Mouse (Mus musculus) embryonic facial prominence, embryonic 11.5 days (tissue): Measurements from ENCODE around the gene Olfr487. TPM values are rescaled to one million over a fixed set of nuclear protein-coding genes. Genes with fewer than 3 reads are reported as not detected.
"Not testable (repeated sequence)": the region's sequence is repeated elsewhere in the genome, so short reads cannot be mapped to it uniquely, and the experiment has no call there.

Experiments
- ATAC-seq: fragments of 200-750 bp; cut with Nextera tagmentation; replicated peaks from 2 replicates; pipeline ENCODE4 v1.8.0; 2017; ENCODE audit warnings: low read depth; ENCODE audit not compliant: insufficient number of reproducible peaks, low FRiP score, low TSS enrichment
- DNase-seq: peaks from one replicate; pipeline ENCODE4 v3.0.0-alpha.2; 2015; ENCODE audit warnings: low spot score
- H3K27ac ChIP-seq: fragments of 300-500 bp; sonication (generic); replicated peaks from 2 replicates; pipeline ENCODE4 v1.5.1; 2014; ENCODE audit warnings: mild to moderate bottlenecking, low read depth, low read length, control low read depth
- H3K27me3 ChIP-seq: fragments of 300-500 bp; sonication (generic); 2 replicates; pipeline ENCODE4 v1.6.1; 2014; ENCODE audit warnings: mild to moderate bottlenecking, low read length, moderate library complexity, mixed read lengths; ENCODE audit not compliant: control insufficient read depth, insufficient read depth
- H3K36me3 ChIP-seq: fragments of 300-500 bp; sonication (generic); replicated peaks from 2 replicates; pipeline ENCODE4 v1.6.1; 2014; ENCODE audit warnings: low read depth, mild to moderate bottlenecking, low read length, moderate library complexity, mixed read lengths; ENCODE audit not compliant: control insufficient read depth, insufficient read depth
- H3K4me1 ChIP-seq: fragments of 300-500 bp; sonication (generic); 2 replicates; pipeline ENCODE4 v1.6.1; 2014; ENCODE audit warnings: low read length, mixed read lengths; ENCODE audit not compliant: control insufficient read depth, insufficient read depth
- H3K4me2 ChIP-seq: fragments of 300-500 bp; sonication (generic); 2 replicates; pipeline ENCODE4 v1.6.1; 2014; ENCODE audit warnings: low read depth, mild to moderate bottlenecking, control low read depth, low read length, moderate library complexity
- H3K4me3 ChIP-seq: fragments of 300-500 bp; sonication (generic); 2 replicates; pipeline ENCODE4 v1.5.1; 2014; ENCODE audit warnings: low read depth, low read length, control low read depth
- H3K9ac ChIP-seq: fragments of 300-500 bp; sonication (generic); replicated peaks from 2 replicates; pipeline ENCODE4 v1.6.1; 2014; ENCODE audit warnings: mild to moderate bottlenecking, control low read depth, low read length
- H3K9me3 ChIP-seq: fragments of 300-500 bp; sonication (generic); replicated peaks from 2 replicates; pipeline ENCODE4 v1.6.1; 2016; ENCODE audit warnings: mild to moderate bottlenecking, low read length, inconsistent platforms, mixed read lengths; ENCODE audit not compliant: control insufficient read depth
- WGBS: fragments of 180-500 bp; shearing (Covaris S2); extraction: QIAGEN DNeasy Blood & Tissue Kit; methylation state at CpG from one replicate; pipeline ENCODE4 v1.1.7; 2014; 5-methylcytosine and 5-hydroxymethylcytosine counted together
- polyA plus RNA-seq: library from polyadenylated mRNA; unstranded; fragments of >200 nt; fragmentation: Nextera tagmentation; extraction: Ambion mirVana; gene quantifications from 2 replicates; pipeline ENCODE4 v1.2.1, GENCODE M21; 2014

Gene Olfr487
- not detected in 2 replicates for polyA plus RNA-seq

DNA sequence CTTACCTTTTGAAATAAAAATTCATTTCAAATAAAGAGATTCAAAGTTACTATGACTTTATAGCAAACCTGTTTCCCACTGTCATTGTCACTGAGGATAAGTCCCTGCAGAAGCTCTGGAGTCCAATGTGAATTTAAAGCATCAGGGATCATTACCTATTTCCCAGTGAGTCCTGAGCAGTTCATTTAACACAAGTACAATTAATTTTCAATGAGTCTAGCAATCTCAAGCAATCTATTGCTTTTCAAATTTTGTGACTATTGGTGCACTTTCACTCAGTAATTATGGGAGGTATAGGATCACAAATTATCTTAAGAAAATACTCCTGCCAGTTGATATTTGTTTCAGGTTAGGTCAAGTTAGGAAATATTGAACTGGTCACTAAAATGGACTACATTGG is at the start of gene Olfr487:
Gene Olfr487, minus strand, starts transcription at position 101 of the 400 bp plus-strand sequence.
- H3K4me1 ChIP-seq, H3K27me3 ChIP-seq, H3K9me3 ChIP-seq, H3K36me3 ChIP-seq, ATAC-seq, H3K9ac ChIP-seq, H3K4me3 ChIP-seq, DNase-seq, H3K4me2 ChIP-seq, H3K27ac ChIP-seq: not testable (repeated sequence)

- H3K4me1 ChIP-seq: no peaks in the 10 kb centered on the region
- no peaks in the 10 kb centered on the region for H3K9me3 ChIP-seq
- H3K4me3 ChIP-seq: no peak within 1 kb of the TSS
- no peak within 1 kb of the TSS for H3K4me2 ChIP-seq
- H3K36me3 ChIP-seq: no peaks in the 10 kb centered on the region
- DNase-seq (no peak), ATAC-seq (no peak)
- H3K9ac ChIP-seq: no peak within 1 kb of the TSS
- no peak within 1 kb of the TSS for H3K27ac ChIP-seq
- no peaks in the 10 kb centered on the region for H3K27me3 ChIP-seq
These were observed 43.8 kb upstream of the Olfr487 start, which contains the start of gene Olfr488 for GRCm38 (mm10) chr7:108258247-108258646. Gene Olfr488 (minus strand): TSS chr7:108258347.

DNA sequence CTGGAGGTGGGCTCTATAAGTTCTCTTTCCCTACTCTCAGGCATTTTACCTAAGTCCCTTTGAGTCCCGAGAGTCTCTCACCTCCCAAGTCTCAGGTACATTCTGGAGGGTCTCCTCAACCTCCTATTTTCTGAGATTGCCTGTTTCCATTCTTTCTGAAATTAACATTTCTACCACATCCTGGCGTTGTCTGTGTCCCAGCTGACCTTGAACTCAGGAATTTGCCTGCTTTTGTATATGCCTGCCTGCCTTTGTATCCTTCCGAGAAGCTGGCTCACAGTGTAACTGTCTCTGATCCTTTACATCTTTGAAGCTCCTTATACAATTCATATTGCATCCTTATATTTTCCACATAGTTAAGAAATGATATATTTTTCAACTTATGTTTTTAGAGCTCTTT is 19.1 kb upstream of the Olfr487 start:
- Histone ChIP-seq H3K27ac (no peak overlapping the region), H3K9me3 (no peaks in the 10 kb centered on the region), H3K36me3 (no peaks in the 10 kb centered on the region), H3K27me3 (no peaks in the 10 kb centered on the region), H3K4me2 (no peak overlapping the region), H3K9ac (no peak overlapping the region), H3K4me3 (no peak overlapping the region), H3K4me1 (no peaks in the 10 kb centered on the region)
- WGBS: 74% methylated on average over 3 of the region's 3 CpGs
- DNase-seq: no peak
- ATAC-seq: no peak

DNA sequence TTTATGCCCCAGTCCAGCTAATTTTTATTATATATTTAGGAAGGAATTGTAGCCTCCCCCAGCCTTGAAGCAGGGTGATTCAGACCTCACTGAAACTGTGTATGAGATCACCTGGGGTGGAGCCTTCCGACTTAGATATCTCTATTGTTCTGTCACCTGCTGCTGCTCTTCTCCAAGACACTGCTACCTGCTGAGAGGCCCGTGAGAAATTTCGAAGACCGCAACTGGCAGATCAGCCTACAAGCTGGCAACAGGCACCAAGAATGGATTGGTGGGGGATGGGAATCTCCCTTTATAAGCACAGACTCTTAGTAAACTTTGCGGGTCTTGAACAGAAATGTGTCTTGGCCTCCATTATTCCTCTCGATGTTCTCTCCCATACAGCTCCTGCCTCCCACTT is 17.5 kb downstream of the Olfr487 start:
- Histone ChIP-seq H3K9ac (no peak overlapping the region), H3K4me2 (no peak overlapping the region), H3K27me3 (no peaks in the 10 kb centered on the region), H3K9me3 (no peaks in the 10 kb centered on the region), H3K27ac (no peak overlapping the region), H3K36me3 (no peaks in the 10 kb centered on the region), H3K4me3 (no peak overlapping the region), H3K4me1 (no peaks in the 10 kb centered on the region)
- 64% methylated on average over 6 of the region's 6 CpGs for WGBS
- ATAC-seq (no peak), DNase-seq (no peak)

- H3K9ac ChIP-seq, H3K4me3 ChIP-seq, H3K4me1 ChIP-seq, H3K4me2 ChIP-seq, H3K9me3 ChIP-seq, ATAC-seq, H3K36me3 ChIP-seq, H3K27me3 ChIP-seq, DNase-seq, H3K27ac ChIP-seq: not testable (repeated sequence)
- 59% methylated on average over 3 of the region's 3 CpGs for WGBS
These were observed 18.1 kb downstream of the Olfr487 start for GRCm38 (mm10) chr7:108196337-108196736.

DNA sequence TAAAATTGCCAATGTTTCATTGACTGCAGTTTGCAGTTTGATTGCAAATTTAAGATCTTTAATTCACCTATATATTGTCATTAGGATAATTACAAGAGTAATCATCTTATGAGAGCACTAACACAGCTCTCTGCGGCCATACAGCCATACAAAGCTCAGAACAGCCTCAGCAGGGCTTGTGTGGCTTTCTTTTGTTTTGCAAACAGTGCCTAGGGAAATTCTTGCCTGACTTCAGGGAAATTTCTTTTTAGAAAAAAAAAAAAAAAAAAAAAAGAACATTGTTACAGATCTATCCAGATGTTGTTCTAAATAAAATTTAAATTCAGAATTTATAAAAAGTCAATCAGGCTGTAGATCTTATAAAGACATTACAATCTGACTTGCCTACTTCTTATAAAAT is 21.7 kb downstream of the Olfr487 start:
- DNase-seq, H3K4me3 ChIP-seq, H3K9ac ChIP-seq, H3K4me2 ChIP-seq, H3K27me3 ChIP-seq, H3K9me3 ChIP-seq, H3K4me1 ChIP-seq, H3K27ac ChIP-seq, ATAC-seq, H3K36me3 ChIP-seq: not testable (repeated sequence)
- WGBS: 38% methylated on average over 1 of the region's 1 CpGs

- not testable (repeated sequence) for H3K4me3 ChIP-seq, H3K9me3 ChIP-seq, H3K9ac ChIP-seq, H3K4me1 ChIP-seq, ATAC-seq, H3K27ac ChIP-seq, DNase-seq, H3K27me3 ChIP-seq, H3K4me2 ChIP-seq, H3K36me3 ChIP-seq
- 48% methylated on average over 2 of the region's 2 CpGs for WGBS
These were observed 23.2 kb downstream of the Olfr487 start for GRCm38 (mm10) chr7:108191196-108191595.

GRCm38 (mm10) chr7:108185237-108185636 is 29.2 kb downstream of the Olfr487 start:
- H3K36me3 ChIP-seq, H3K27me3 ChIP-seq, H3K9me3 ChIP-seq, H3K9ac ChIP-seq, H3K27ac ChIP-seq, H3K4me1 ChIP-seq, H3K4me2 ChIP-seq, ATAC-seq, DNase-seq, H3K4me3 ChIP-seq: not testable (repeated sequence)
- WGBS: 95% methylated on average over 2 of the region's 2 CpGs
